Mouse (Mus musculus) central nervous system, embryonic 14 days (tissue): ENCODE data around the gene Cybb. TPM values are rescaled to one million over a fixed set of nuclear protein-coding genes. Genes with fewer than 3 reads are reported as not detected.

Source experiments
- polyA plus RNA-seq: library from polyadenylated mRNA; depleted of rRNA; stranded (reverse); fragments of >200 nt; gene quantifications from 2 replicates; pipeline ENCODE4 v1.2.3, GENCODE M21; 2012; rRNA removed

Cybb gene
- 0.76 and 0.96 TPM in 2 replicates for polyA plus RNA-seq

DNA sequence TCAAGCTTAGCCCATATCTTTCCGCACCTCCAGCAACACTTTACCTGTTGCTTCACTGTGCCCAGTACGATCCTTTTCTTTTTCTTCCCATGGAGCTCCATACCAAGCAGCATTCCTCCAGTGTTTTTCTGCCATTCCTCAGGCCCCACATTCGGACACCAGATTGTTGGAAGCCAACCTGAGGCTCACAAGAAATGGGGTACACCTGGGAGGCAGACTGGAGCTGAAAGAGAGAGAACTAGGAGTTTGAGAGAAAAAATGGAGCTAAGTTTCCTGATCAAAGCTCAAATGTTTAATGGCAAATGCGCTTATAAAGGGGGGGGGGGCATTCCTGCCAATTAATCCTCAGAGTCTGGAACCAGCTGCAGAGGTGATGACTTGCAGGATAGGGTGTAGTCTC is at the start of gene Cybb:
TSS of gene Cybb (minus strand) at position 101 of the 400 bp plus-strand sequence.

Other genes starting within 250 kb of the Cybb start
- not detected in 2 replicates for gene Gm14862, start 230.9 kb downstream of the Cybb start, polyA plus RNA-seq
- 3.1 and 3.3 TPM in 2 replicates for gene Xk, start 215.0 kb downstream of the Cybb start, polyA plus RNA-seq
- gene H2al1m, start 204.0 kb downstream of the Cybb start, polyA plus RNA-seq: 0.23 and 0.48 TPM in 2 replicates
- gene H2al1k, start 137.1 kb downstream of the Cybb start, polyA plus RNA-seq: not detected in 2 replicates
- not detected in 2 replicates for gene H2al1o, start 84.6 kb upstream of the Cybb start, polyA plus RNA-seq
- gene Dynlt3, start 175.2 kb upstream of the Cybb start, polyA plus RNA-seq: 30.9 and 31.6 TPM in 2 replicates